Mouse (Mus musculus) MN1 (cell line): ENCODE measurements at regions not wholly inside any gene's neighbourhood (a gene's known extent, or its start where the extent isn't known, plus 50 kb on each side); places are given as distances from the start of the nearest gene placed in this dataset.

Experiments used
- DNase-seq: peaks from one replicate; pipeline ENCODE4 v3.0.0-alpha.2; 2016; ENCODE audit warnings: low spot score

DNA sequence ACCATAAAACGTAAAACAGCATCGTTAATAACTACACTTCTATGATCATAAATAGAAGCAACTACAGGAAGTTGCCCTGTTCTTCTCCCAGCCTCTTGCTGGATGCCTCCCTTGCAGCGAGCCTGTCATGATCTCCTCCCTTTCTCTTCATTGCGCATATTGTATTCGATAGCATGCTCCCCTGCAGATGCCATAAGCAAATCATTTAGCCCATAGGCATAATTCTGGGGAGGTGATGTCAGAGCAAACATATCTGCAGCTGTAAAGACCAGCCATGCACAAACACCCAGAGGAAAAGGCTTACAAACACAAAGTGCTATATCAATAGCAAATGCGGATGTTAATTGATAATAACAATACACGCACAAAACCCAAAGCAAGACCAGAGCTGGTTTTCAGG lies 155.7 kb upstream of the Kif2a start:
- DNase-seq, result no peak

GRCm38 (mm10) chr13:107175891-107176290 lies 154.0 kb upstream of the Kif2a start:
- no peak for DNase-seq

GRCm38 (mm10) chr13:107168599-107169149 lies 146.7 kb upstream of the Kif2a start:
- no peak for DNase-seq

DNA sequence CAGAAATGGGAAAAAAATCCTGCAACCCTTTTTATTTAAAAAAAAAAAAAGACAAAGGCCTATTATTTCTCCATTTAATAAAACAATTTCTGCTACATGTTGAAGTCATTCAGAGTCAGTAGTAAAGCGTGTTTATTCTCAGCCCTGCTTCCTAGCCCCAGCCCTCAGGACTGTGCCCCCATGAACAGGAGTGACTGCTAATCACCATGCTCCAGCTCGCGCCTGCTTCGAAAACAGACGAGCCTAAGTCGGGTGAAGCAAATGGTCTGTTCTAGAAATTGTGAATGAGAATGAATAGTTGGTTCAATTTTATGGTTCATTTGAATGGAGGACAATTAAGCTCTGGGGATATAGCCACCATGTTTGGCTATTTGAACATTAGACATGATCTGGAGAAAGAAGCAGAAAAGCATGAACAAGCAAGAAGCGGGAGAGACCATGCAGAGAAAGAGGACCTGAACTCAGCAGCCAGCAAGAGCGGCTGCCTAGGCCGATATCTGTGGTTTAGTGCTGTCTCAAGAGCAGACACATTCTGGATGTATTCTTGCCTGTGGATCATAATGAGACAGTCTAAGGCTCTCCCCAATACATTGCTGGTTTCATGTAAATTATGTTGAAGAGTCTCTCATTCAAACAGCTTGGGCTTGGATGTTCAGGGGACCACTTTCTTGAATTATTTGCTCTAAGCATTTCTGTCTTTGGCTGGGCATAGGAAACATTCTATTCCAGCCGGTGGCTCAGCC lies 146.1 kb upstream of the Kif2a start:
- no peak for DNase-seq

GRCm38 (mm10) chr13:107151548-107151947 lies 129.6 kb upstream of the Kif2a start:
- DNase-seq, result no peak

GRCm38 (mm10) chr13:107141209-107141608 lies 119.3 kb upstream of the Kif2a start:
- DNase-seq, result no peak

- no peak for DNase-seq
Observed at GRCm38 (mm10) chr13:107134125-107134524, 112.2 kb upstream of the Kif2a start.

DNA sequence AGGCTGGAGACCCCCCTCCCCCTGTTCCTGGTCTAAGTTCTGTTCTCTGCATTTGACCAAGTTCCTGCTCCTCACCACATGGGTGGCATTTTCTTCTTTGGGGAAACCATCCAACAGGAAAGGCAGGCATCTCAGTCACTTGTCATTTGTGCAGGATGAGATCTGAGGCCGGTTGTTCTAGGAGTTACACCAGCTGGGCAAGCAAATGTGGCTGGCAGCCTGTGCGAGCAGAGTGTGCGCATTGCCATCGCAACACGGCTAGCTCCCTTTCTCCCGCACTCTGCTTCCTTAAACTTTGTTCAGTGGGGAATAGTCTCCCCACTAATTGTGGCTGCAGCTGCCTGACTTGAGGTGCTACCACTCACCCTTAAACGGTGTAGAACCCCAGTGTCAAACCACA lies 104.7 kb upstream of the Kif2a start:
- no peak for DNase-seq

- DNase-seq, result no peak
Observed at GRCm38 (mm10) chr13:107124130-107124668, 102.3 kb upstream of the Kif2a start.

DNA sequence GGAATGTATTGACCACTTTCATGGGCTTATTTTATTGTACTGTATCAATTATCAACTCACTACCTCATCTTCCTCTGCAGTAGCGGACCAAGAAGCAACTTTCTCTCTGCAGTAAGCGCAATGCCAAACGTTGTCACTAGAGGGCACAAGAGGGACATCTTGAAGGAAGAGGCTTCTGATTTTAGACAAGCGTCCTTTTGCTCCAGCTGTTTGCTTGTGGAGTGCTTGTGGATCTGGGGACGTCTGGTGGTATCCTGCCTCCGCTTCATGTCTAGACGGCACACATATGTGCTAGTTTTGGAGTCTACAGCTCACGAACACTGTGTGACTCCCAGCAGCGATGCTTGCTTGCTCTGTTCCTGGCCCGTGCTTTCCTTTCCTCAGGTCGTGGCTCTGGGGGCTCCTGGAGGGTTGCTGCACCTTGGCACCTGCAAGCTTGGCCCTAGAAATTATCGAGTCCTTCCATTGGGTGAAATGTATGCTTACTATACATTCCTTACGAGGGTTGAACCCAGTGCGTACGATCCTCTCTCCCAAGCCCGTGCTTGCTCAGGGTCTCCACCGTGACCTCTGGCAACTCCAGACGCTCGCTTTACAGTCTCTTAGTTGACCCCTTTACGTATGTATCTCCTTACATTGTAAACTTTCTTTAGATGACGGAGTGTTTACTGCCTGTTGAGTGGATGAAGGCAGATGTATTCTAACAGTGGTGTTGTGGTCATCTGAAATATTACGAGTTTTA lies 92.2 kb upstream of the Kif2a start:
- peak; percentile 79 for DNase-seq

GRCm38 (mm10) chr13:107108045-107108444 lies 86.1 kb upstream of the Kif2a start:
- DNase-seq, result no peak

GRCm38 (mm10) chr13:107107572-107107971 lies 85.6 kb upstream of the Kif2a start:
- no peak for DNase-seq

DNA sequence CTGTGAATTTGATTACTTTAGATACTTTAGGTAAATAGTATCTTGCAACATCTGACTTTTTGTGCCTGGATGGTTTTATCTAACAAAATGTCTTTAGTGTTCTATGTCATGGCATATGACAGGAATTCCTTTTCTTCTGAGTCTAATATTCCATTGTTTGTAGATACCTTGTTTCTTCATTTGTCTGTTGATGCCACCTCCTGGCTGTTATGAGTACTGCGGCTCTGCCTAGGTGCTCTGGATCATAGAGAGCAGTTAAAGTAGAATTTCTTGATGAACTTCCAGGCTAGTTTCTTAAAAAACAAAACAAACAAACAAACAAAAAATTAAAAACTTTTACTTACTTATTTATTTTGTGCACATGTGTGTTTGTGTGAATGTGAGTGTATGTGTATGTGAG lies 83.6 kb upstream of the Kif2a start:
- DNase-seq, result peak; percentile 20

GRCm38 (mm10) chr13:107101598-107101997 lies 79.7 kb upstream of the Kif2a start:
- peak; percentile 60 for DNase-seq

GRCm38 (mm10) chr13:107100852-107101325 lies 79.0 kb upstream of the Kif2a start:
- no peak for DNase-seq

DNA sequence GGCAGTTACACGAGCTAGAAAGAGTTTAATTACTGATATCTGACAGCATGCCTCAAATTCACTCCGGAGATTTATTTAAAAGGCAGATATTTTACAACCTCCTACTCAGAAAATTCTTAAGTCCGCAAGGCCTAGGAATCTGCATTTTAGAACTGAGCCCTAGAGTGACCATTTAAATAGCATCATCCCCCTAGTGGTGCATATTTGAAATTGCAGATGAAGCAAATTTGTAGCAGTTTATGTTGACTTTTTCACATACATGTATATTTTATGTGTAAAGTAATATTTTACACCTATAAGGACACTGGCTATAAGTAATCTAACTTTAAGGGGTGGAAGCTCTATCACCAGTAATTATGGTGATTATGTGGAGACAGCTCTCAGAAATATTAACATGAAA lies 78.2 kb upstream of the Kif2a start:
- no peak for DNase-seq

DNA sequence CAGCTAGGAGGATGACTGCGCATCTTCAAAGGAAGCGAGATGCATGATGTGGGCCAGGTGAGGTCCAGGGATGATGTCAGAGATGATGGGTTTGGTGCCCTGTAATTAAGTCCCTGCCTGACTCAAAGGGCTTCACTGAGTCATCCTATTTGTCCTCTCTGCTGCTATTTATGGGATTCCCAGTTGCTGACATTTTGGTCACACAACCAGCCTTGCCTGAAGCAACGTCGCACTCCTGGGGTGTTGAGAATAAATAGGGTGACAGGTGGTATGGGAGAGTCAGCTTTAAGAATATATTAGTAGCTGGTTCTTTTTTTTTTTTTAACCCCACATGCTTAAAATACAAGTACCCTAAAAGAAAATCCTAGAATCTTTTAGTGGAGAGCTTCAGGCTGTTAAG lies 75.1 kb upstream of the Kif2a start:
- DNase-seq, result no peak

DNA sequence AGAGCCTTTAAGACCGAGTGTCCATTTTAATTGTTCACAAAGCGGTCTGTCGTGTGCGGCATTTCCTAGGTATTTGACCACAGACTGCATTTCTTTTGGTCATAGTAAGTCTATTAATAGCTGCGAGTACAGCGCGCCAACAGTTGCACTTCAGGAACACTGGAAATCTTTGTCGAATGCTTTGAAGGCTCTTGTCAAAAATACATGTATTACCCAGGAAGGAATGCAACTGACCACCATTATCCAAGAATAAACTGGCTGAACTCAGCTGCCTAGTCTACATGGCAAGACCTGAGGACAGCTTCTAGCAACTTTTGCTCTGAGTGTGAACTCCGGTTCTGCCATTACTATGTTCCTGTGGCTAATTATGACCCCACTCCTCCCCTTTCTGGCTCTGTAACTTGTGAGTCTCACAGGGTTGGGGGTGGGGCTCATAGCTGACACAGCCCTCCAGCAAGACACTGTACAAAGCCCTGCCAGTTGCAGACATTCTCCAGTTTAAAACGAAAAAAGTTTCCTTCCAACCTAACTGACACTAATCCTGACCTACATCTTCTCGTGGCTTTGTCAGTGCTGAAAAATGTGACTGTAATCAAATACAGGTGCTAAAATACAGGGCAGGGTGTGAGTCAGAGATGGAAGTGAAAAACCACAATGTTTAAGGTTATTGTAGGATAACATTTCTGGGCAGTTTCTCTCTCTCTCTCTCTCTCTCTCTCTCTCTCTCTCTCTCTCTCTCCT lies 73.2 kb upstream of the Kif2a start:
- DNase-seq, result no peak

DNA sequence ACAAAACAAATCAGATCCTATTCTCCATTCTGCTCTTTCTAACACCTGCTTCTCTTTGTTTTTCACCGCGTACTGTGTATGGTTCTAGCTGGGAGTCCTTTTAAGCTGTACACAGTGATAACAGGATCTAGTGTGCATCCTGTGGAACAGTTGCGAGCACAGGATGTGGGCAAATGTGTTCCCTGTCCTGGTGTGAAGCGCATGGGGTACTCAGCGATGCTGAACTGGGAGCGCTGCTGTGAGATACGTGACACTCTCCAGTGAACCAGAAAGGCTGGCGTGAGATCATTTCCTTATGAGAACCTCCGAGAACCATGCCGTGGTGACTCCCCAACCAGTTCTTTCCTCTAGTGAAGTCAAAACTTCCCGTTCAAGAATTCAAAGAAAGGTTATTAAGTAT lies 72.6 kb upstream of the Kif2a start:
- DNase-seq, result no peak

GRCm38 (mm10) chr13:107093683-107094082 lies 71.8 kb upstream of the Kif2a start:
- no peak for DNase-seq

DNA sequence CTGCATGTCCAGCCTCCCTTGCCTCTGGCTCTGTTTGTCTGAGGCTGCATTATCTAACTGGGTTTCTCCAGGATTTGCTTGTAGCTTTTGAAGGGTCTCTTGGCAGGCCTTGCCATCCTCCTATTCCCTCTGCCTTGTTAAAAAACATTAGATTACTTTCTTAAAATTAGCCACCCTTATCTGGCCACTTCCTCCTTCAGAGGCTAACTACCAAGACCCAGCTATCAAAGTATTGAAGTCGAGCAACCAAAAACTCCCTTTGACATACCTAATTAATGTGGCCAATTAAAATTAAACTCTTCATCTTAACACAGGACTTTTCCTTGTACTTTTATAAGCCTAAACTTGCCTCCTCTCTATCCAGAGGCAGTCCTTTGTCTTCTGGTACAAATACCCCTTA lies 66.3 kb upstream of the Kif2a start:
- DNase-seq, result no peak

DNA sequence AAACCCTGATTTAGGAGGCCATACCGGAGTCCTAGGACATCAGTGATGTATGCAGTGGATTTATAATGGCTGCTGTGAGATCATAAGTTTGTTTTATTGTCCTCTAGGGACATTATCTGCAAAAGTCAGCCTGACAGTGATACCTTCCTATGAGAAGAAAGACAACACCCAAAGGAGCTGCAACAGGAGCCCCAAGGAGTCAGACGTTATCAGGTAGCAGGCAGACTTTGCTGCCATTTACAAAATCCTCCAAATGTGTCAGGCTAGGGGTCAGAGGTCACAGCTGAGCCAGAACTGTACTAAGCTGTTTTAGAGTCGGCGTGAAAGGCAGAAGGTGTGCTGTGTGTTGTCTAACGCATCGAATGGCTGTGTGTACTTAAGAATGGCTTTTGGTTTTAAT lies 65.4 kb upstream of the Kif2a start:
- no peak for DNase-seq
